In genomic region chr11:79577741-79578140, GRCm38 (mm10) we compare ENCODE assay signal across 8 mouse cellular contexts. TPM values are rescaled to one million over a fixed set of nuclear protein-coding genes. Genes with fewer than 3 reads are reported as not detected.
A peak's percentile ranks its signal among the peaks of the same experiment; 100 is the strongest.
DNase-seq lines count a peak whose midpoint lies in the region; ATAC-seq and TF ChIP-seq lines count a peak whose summit lies in the region.

No protein-coding gene starts in this region.

- no peak overlapping the region for H3K27ac ChIP-seq in heart, embryonic 10.5 days
- no peak overlapping the region for H3K27ac ChIP-seq in embryonic facial prominence, embryonic 11.5 days (replicated peaks; ENCODE audit: low read depth, low read length)
- H3K27ac ChIP-seq in heart, postnatal 0 days (ENCODE audit: low read depth), result no peak overlapping the region
- H3K27ac ChIP-seq in small intestine, adult 2 months (ENCODE audit: insufficient read depth, low read depth, low read length), result no peak overlapping the region

- H3K27me3 ChIP-seq in heart, embryonic 10.5 days (ENCODE audit: insufficient read depth, poor library complexity, severe bottlenecking), result no peaks in the 10 kb centered on the region
- H3K27me3 ChIP-seq in embryonic facial prominence, embryonic 11.5 days (ENCODE audit: control insufficient read depth, insufficient read depth, low read length), result no peaks in the 10 kb centered on the region
- H3K27me3 ChIP-seq in heart, postnatal 0 days (ENCODE audit: control insufficient read depth, insufficient read depth, low read length), result no peaks in the 10 kb centered on the region
- no peaks in the 10 kb centered on the region for H3K27me3 ChIP-seq in small intestine, adult 2 months (ENCODE audit: control insufficient read depth, insufficient read depth, low read length)

- H3K9me3 ChIP-seq in heart, embryonic 10.5 days, result no peaks in the 10 kb centered on the region
- no peaks in the 10 kb centered on the region for H3K9me3 ChIP-seq in embryonic facial prominence, embryonic 11.5 days (replicated peaks; ENCODE audit: control insufficient read depth, low read length)
- no peaks in the 10 kb centered on the region for H3K9me3 ChIP-seq in heart, postnatal 0 days (replicated peaks; ENCODE audit: control insufficient read depth, low read length)

- peaks cover 29% of the 10 kb centered on the region for H3K36me3 ChIP-seq in heart, embryonic 10.5 days
- peaks cover 4% of the 10 kb centered on the region for H3K36me3 ChIP-seq in embryonic facial prominence, embryonic 11.5 days (replicated peaks; ENCODE audit: control insufficient read depth, insufficient read depth, low read depth, low read length)
- peaks cover 28% of the 10 kb centered on the region for H3K36me3 ChIP-seq in heart, postnatal 0 days (replicated peaks; ENCODE audit: control insufficient read depth, insufficient read depth, low read length)
- H3K36me3 ChIP-seq in small intestine, adult 2 months (ENCODE audit: control insufficient read depth, insufficient read depth, low read length), result peaks cover 8% of the 10 kb centered on the region

- TF ChIP-seq EP300 in heart, postnatal 0 days (IDR thresholded peaks at IDR 0.05; ENCODE audit: low read depth), result no peak

- WGBS in heart, embryonic 10.5 days, result 53% methylated on average over 5 of the region's 5 CpGs
- 59% methylated on average over 5 of the region's 5 CpGs for WGBS in embryonic facial prominence, embryonic 11.5 days
- 45% methylated on average over 5 of the region's 5 CpGs for WGBS in heart, postnatal 0 days
- 45% methylated on average over 5 of the region's 5 CpGs for WGBS in small intestine, adult 2 months

- H3K4me2 ChIP-seq in embryonic facial prominence, embryonic 11.5 days (ENCODE audit: low read depth, low read length), result no peak overlapping the region
- no peak overlapping the region for H3K4me2 ChIP-seq in heart, postnatal 0 days (ENCODE audit: low read depth, low read length)

- no peak for TF ChIP-seq POLR2A in small intestine, adult 2 months (IDR thresholded peaks at IDR 0.05; ENCODE audit: low read depth, low read length)

- peak; percentile 76 for TF ChIP-seq CTCF in heart, postnatal 0 days (IDR thresholded peaks at IDR 0.05; ENCODE audit: low read depth)
- peak; percentile 64; the same call in 1 of the 2 replicates for TF ChIP-seq CTCF in small intestine, adult 2 months (IDR thresholded peaks at IDR 0.05; ENCODE audit: extremely low read depth, insufficient read length, insufficient replicate concordance, low read depth, low read length)

- peak; percentile 73 for DNase-seq in heart, adult 8-10 months (ENCODE audit: low spot score)
- no peak for DNase-seq in heart, embryonic 10.5 days (ENCODE audit: low spot score)
- peak; percentile 82 for DNase-seq in adrenal gland, postnatal 14 days
- DNase-seq in embryonic facial prominence, embryonic 11.5 days (ENCODE audit: low spot score), result peak; percentile 86
- DNase-seq in heart, postnatal 0 days (ENCODE audit: low spot score), result peak; percentile 67
- peak; percentile 53 to 92 for DNase-seq in layer of hippocampus, postnatal 25 days (ENCODE audit: extremely low spot score in 1 of 2, low spot score in 1 of 2)

- no peak for ATAC-seq in embryonic facial prominence, embryonic 11.5 days (replicated peaks; ENCODE audit: insufficient number of reproducible peaks, low FRiP score, low TSS enrichment, low read depth)
- ATAC-seq in heart, postnatal 0 days (ENCODE audit: insufficient read depth, low read depth), result peak; percentile 62; the same call in 1 of the 2 replicates
- ATAC-seq in megakaryocyte progenitor cell, adult 5-6 weeks (replicated peaks; ENCODE audit: poor library complexity), result peak; percentile 95

- no peak overlapping the region for H3K9ac ChIP-seq in embryonic facial prominence, embryonic 11.5 days (replicated peaks; ENCODE audit: low read length)
- no peak overlapping the region for H3K9ac ChIP-seq in heart, postnatal 0 days (replicated peaks; ENCODE audit: low read depth, low read length)

- no peak overlapping the region for H3K4me3 ChIP-seq in heart, embryonic 10.5 days
- no peak overlapping the region for H3K4me3 ChIP-seq in embryonic facial prominence, embryonic 11.5 days (ENCODE audit: low read depth, low read length)
- no peak overlapping the region for H3K4me3 ChIP-seq in heart, postnatal 0 days (ENCODE audit: low read depth, low read length)
- no peak overlapping the region for H3K4me3 ChIP-seq in small intestine, adult 2 months (ENCODE audit: low read depth, low read length)

- H3K4me1 ChIP-seq in heart, embryonic 10.5 days, result peaks cover 28% of the 10 kb centered on the region
- H3K4me1 ChIP-seq in embryonic facial prominence, embryonic 11.5 days (ENCODE audit: control insufficient read depth, insufficient read depth, low read length), result no peaks in the 10 kb centered on the region
- no peaks in the 10 kb centered on the region for H3K4me1 ChIP-seq in heart, postnatal 0 days (ENCODE audit: control insufficient read depth, insufficient read depth)
- no peaks in the 10 kb centered on the region for H3K4me1 ChIP-seq in small intestine, adult 2 months (ENCODE audit: control insufficient read depth, insufficient read depth, insufficient read length, low read length)

RNA-seq across cellular contexts. Expression of gene Rab11fip4, which starts 13.3 kb away (rescaled TPM):
- under 1 TPM in 3 of 4 experiments, not detected in 1; 0.05 to 0.40 (median 0.06) TPM for total RNA-seq in heart, adult 8-10 months (2022)
- polyA plus RNA-seq in heart, embryonic 10.5 days (2016; fragmentation: Nextera tagmentation; extraction: Ambion mirVana), result 1.2 and 3.5 TPM in 2 replicates
- 3.3 and 3.8 TPM in 2 replicates for total RNA-seq in adrenal gland, postnatal 14 days (2021)
- polyA plus RNA-seq in embryonic facial prominence, embryonic 11.5 days (2014; fragmentation: Nextera tagmentation; extraction: Ambion mirVana), result 9.2 and 9.8 TPM in 2 replicates
- total RNA-seq in heart, postnatal 0 days (2014; rRNA removed; ENCODE audit: low replicate concordance), result 2.0 TPM in 1 of 2 replicates, not detected in the other
- 0.03 TPM in 1 of 2 replicates, not detected in the other for polyA plus RNA-seq in heart, postnatal 0 days (2015; fragmentation: Nextera tagmentation; extraction: Ambion mirVana)
- total RNA-seq in layer of hippocampus, postnatal 25 days (2021), result 100 to 1,000 TPM; 165 to 167 TPM
- total RNA-seq in megakaryocyte progenitor cell, adult 5-6 weeks (2015), result 0.85 and 2.0 TPM in 2 replicates
- total RNA-seq in megakaryocyte progenitor cell, adult 5-6 weeks (2017), result 3.2 and 3.7 TPM in 2 replicates
- polyA plus RNA-seq in small intestine, adult 2 months (2012; rRNA removed), result 11.2 and 13.8 TPM in 2 replicates

RNA-seq across cellular contexts. Expression of gene Evi2a, which starts 47.3 kb away (rescaled TPM):
- 1 to 10 TPM; 1.4 to 3.3 (median 1.6) TPM for total RNA-seq in heart, adult 8-10 months (2022)
- polyA plus RNA-seq in heart, embryonic 10.5 days (2016; fragmentation: Nextera tagmentation; extraction: Ambion mirVana), result 1.1 and 1.4 TPM in 2 replicates
- 2.1 and 2.5 TPM in 2 replicates for total RNA-seq in adrenal gland, postnatal 14 days (2021)
- 1.9 and 2.3 TPM in 2 replicates for polyA plus RNA-seq in embryonic facial prominence, embryonic 11.5 days (2014; fragmentation: Nextera tagmentation; extraction: Ambion mirVana)
- total RNA-seq in heart, postnatal 0 days (2014; rRNA removed; ENCODE audit: low replicate concordance), result 2.0 and 2.1 TPM in 2 replicates
- 2.5 TPM in 2 replicates for polyA plus RNA-seq in heart, postnatal 0 days (2015; fragmentation: Nextera tagmentation; extraction: Ambion mirVana)
- 10 to 100 TPM; 18.7 to 23.6 TPM for total RNA-seq in layer of hippocampus, postnatal 25 days (2021)
- 19.5 and 20.0 TPM in 2 replicates for total RNA-seq in megakaryocyte progenitor cell, adult 5-6 weeks (2015)
- 17.5 and 24.0 TPM in 2 replicates for total RNA-seq in megakaryocyte progenitor cell, adult 5-6 weeks (2017)
- 3.1 and 4.0 TPM in 2 replicates for polyA plus RNA-seq in small intestine, adult 2 months (2012; rRNA removed)

RNA-seq across cellular contexts. Expression of gene Evi2, which starts 47.4 kb away (rescaled TPM):
- under 1 TPM in 2 of 4 experiments, not detected in 2; 0.11 to 0.12 TPM for total RNA-seq in heart, adult 8-10 months (2022)
- polyA plus RNA-seq in heart, embryonic 10.5 days (2016; fragmentation: Nextera tagmentation; extraction: Ambion mirVana), result 0.71 and 1.3 TPM in 2 replicates
- total RNA-seq in adrenal gland, postnatal 14 days (2021), result 0.90 TPM in 1 of 2 replicates, not detected in the other
- polyA plus RNA-seq in embryonic facial prominence, embryonic 11.5 days (2014; fragmentation: Nextera tagmentation; extraction: Ambion mirVana), result 0.38 and 0.88 TPM in 2 replicates
- total RNA-seq in heart, postnatal 0 days (2014; rRNA removed; ENCODE audit: low replicate concordance), result not detected in 2 replicates
- polyA plus RNA-seq in heart, postnatal 0 days (2015; fragmentation: Nextera tagmentation; extraction: Ambion mirVana), result 0.14 and 0.19 TPM in 2 replicates
- total RNA-seq in layer of hippocampus, postnatal 25 days (2021), result under 1 TPM; 0.10 to 0.14 TPM
- 30.6 and 31.5 TPM in 2 replicates for total RNA-seq in megakaryocyte progenitor cell, adult 5-6 weeks (2015)
- total RNA-seq in megakaryocyte progenitor cell, adult 5-6 weeks (2017), result 3.9 and 5.5 TPM in 2 replicates
- 0.34 and 1.7 TPM in 2 replicates for polyA plus RNA-seq in small intestine, adult 2 months (2012; rRNA removed)

RNA-seq across cellular contexts. Expression of gene Evi2b, which starts 54.2 kb away (rescaled TPM):
- 1 to 10 TPM in 1 of 4 experiments, under 1 TPM in 3; 0.44 to 1.4 (median 0.74) TPM for total RNA-seq in heart, adult 8-10 months (2022)
- polyA plus RNA-seq in heart, embryonic 10.5 days (2016; fragmentation: Nextera tagmentation; extraction: Ambion mirVana), result 0.49 TPM in 1 of 2 replicates, not detected in the other
- 1.0 and 5.9 TPM in 2 replicates for total RNA-seq in adrenal gland, postnatal 14 days (2021)
- 0.96 TPM in 1 of 2 replicates, not detected in the other for polyA plus RNA-seq in embryonic facial prominence, embryonic 11.5 days (2014; fragmentation: Nextera tagmentation; extraction: Ambion mirVana)
- total RNA-seq in heart, postnatal 0 days (2014; rRNA removed; ENCODE audit: low replicate concordance), result 0.62 and 0.84 TPM in 2 replicates
- polyA plus RNA-seq in heart, postnatal 0 days (2015; fragmentation: Nextera tagmentation; extraction: Ambion mirVana), result 0.36 and 0.54 TPM in 2 replicates
- under 1 TPM; 0.28 to 0.66 TPM for total RNA-seq in layer of hippocampus, postnatal 25 days (2021)
- total RNA-seq in megakaryocyte progenitor cell, adult 5-6 weeks (2015), result 454 and 486 TPM in 2 replicates
- 75.7 and 78.7 TPM in 2 replicates for total RNA-seq in megakaryocyte progenitor cell, adult 5-6 weeks (2017)
- 5.3 TPM in 1 of 2 replicates, not detected in the other for polyA plus RNA-seq in small intestine, adult 2 months (2012; rRNA removed)

Comparison
In these comparisons a context has a peak if more than half of its experiments do, and no peak if none do; other contexts are left out.
1. RNA of gene Rab11fip4, which starts 13.3 kb away (total RNA-seq): 165 to 167 TPM in layer of hippocampus, postnatal 25 days; 3.3 to 3.8 TPM in adrenal gland, postnatal 14 days, 0.85 to 3.7 TPM in megakaryocyte progenitor cell, adult 5-6 weeks, 0.05 to 0.40 TPM in heart, adult 8-10 months and 2.0 TPM in heart, postnatal 0 days; every median in the first group is over 10 times any median in the second.